Mouse (Mus musculus): ENCODE data around the gene Kmt2b. TPM values are rescaled to one million over a fixed set of nuclear protein-coding genes. Genes with fewer than 3 reads are reported as not detected.
A peak's percentile ranks its signal among the peaks of the same experiment; 100 is the strongest.

The Kmt2b gene
- polyA plus RNA-seq, 1 experiment from 2014 or later: 15.6 TPM

GRCm38 (mm10) chr7:30584339-30584738 is 4.2 kb downstream of the Kmt2b start:
- peaks cover 51% of the 10 kb centered on the region for H3K36me3 ChIP-seq (ENCODE audit: control insufficient read depth, insufficient read depth)
- no peak for ATAC-seq
- H3K4me3 ChIP-seq (replicated peaks; ENCODE audit: low read length): no peak overlapping the region
- no peaks in the 10 kb centered on the region for H3K27me3 ChIP-seq (replicated peaks; ENCODE audit: control insufficient read depth, insufficient read depth, low read length)
- H3K4me1 ChIP-seq (replicated peaks; ENCODE audit: control insufficient read depth, insufficient read depth, low read length): peaks cover 17% of the 10 kb centered on the region
- 93% methylated on average over 10 of the region's 10 CpGs for WGBS
- H3K27ac ChIP-seq (ENCODE audit: low read length): no peak overlapping the region
- no peaks in the 10 kb centered on the region for H3K9me3 ChIP-seq (ENCODE audit: control insufficient read depth, low read length)
- no peak overlapping the region for H3K4me2 ChIP-seq (ENCODE audit: low read length)
- no peak overlapping the region for H3K9ac ChIP-seq (replicated peaks; ENCODE audit: low read depth, low read length)

- no peaks in the 10 kb centered on the region for H3K27me3 ChIP-seq (replicated peaks; ENCODE audit: control insufficient read depth, insufficient read depth, low read length)
- peaks cover 78% of the 10 kb centered on the region for H3K36me3 ChIP-seq (ENCODE audit: control insufficient read depth, insufficient read depth)
- no peak overlapping the region for H3K27ac ChIP-seq (ENCODE audit: low read length)
- H3K4me3 ChIP-seq (replicated peaks; ENCODE audit: low read length): no peak overlapping the region
- no peak for ATAC-seq
- H3K4me1 ChIP-seq (replicated peaks; ENCODE audit: control insufficient read depth, insufficient read depth, low read length): peaks cover 4% of the 10 kb centered on the region
- no peak overlapping the region for H3K9ac ChIP-seq (replicated peaks; ENCODE audit: low read depth, low read length)
- 96% methylated on average over 16 of the region's 16 CpGs for WGBS
- no peaks in the 10 kb centered on the region for H3K9me3 ChIP-seq (ENCODE audit: control insufficient read depth, low read length)
- no peak overlapping the region for H3K4me2 ChIP-seq (ENCODE audit: low read length)
Observed at GRCm38 (mm10) chr7:30581547-30581946, 7.0 kb downstream of the Kmt2b start.

- Histone ChIP-seq H3K9ac (replicated peaks; ENCODE audit: low read depth, low read length) (no peak overlapping the region), H3K4me2 (ENCODE audit: low read length) (no peak overlapping the region), H3K4me1 (replicated peaks; ENCODE audit: control insufficient read depth, insufficient read depth, low read length) (no peaks in the 10 kb centered on the region), H3K27me3 (replicated peaks; ENCODE audit: control insufficient read depth, insufficient read depth, low read length) (no peaks in the 10 kb centered on the region), H3K4me3 (replicated peaks; ENCODE audit: low read length) (no peak overlapping the region), H3K9me3 (ENCODE audit: control insufficient read depth, low read length) (no peaks in the 10 kb centered on the region), H3K36me3 (ENCODE audit: control insufficient read depth, insufficient read depth) (peaks cover 88% of the 10 kb centered on the region), H3K27ac (ENCODE audit: low read length) (no peak overlapping the region)
- 90% methylated on average over 8 of the region's 8 CpGs for WGBS
- no peak; the same call in 1 of the 2 replicates for ATAC-seq
Observed at GRCm38 (mm10) chr7:30579950-30580349, 8.6 kb downstream of the Kmt2b start.

GRCm38 (mm10) chr7:30572969-30573368 is 15.6 kb downstream of the Kmt2b start:
- H3K4me3 ChIP-seq (replicated peaks; ENCODE audit: low read length): no peak overlapping the region
- no peak overlapping the region for H3K27ac ChIP-seq (ENCODE audit: low read length)
- H3K4me2 ChIP-seq (ENCODE audit: low read length): no peak overlapping the region
- no peak for ATAC-seq
- H3K27me3 ChIP-seq (replicated peaks; ENCODE audit: control insufficient read depth, insufficient read depth, low read length): no peaks in the 10 kb centered on the region
- H3K9me3 ChIP-seq (ENCODE audit: control insufficient read depth, low read length): no peaks in the 10 kb centered on the region
- no peaks in the 10 kb centered on the region for H3K4me1 ChIP-seq (replicated peaks; ENCODE audit: control insufficient read depth, insufficient read depth, low read length)
- no peak overlapping the region for H3K9ac ChIP-seq (replicated peaks; ENCODE audit: low read depth, low read length)
- 63% methylated on average over 2 of the region's 2 CpGs for WGBS
- H3K36me3 ChIP-seq (ENCODE audit: control insufficient read depth, insufficient read depth): peaks cover 74% of the 10 kb centered on the region

GRCm38 (mm10) chr7:30572389-30572788 is 16.1 kb downstream of the Kmt2b start:
- H3K4me3 ChIP-seq (replicated peaks; ENCODE audit: low read length): no peak overlapping the region
- H3K27me3 ChIP-seq (replicated peaks; ENCODE audit: control insufficient read depth, insufficient read depth, low read length): no peaks in the 10 kb centered on the region
- no peaks in the 10 kb centered on the region for H3K9me3 ChIP-seq (ENCODE audit: control insufficient read depth, low read length)
- H3K36me3 ChIP-seq (ENCODE audit: control insufficient read depth, insufficient read depth): peaks cover 69% of the 10 kb centered on the region
- ATAC-seq: no peak
- 87% methylated on average over 5 of the region's 5 CpGs for WGBS
- no peaks in the 10 kb centered on the region for H3K4me1 ChIP-seq (replicated peaks; ENCODE audit: control insufficient read depth, insufficient read depth, low read length)
- H3K27ac ChIP-seq (ENCODE audit: low read length): no peak overlapping the region
- H3K4me2 ChIP-seq (ENCODE audit: low read length): no peak overlapping the region
- no peak overlapping the region for H3K9ac ChIP-seq (replicated peaks; ENCODE audit: low read depth, low read length)

GRCm38 (mm10) chr7:30567555-30567954 is 21.0 kb downstream of the Kmt2b start:
- no peak overlapping the region for H3K4me3 ChIP-seq (replicated peaks; ENCODE audit: low read length)
- no peaks in the 10 kb centered on the region for H3K27me3 ChIP-seq (replicated peaks; ENCODE audit: control insufficient read depth, insufficient read depth, low read length)
- no peak for ATAC-seq
- H3K9ac ChIP-seq (replicated peaks; ENCODE audit: low read depth, low read length): no peak overlapping the region
- WGBS: 92% methylated on average over 11 of the region's 11 CpGs
- H3K9me3 ChIP-seq (ENCODE audit: control insufficient read depth, low read length): no peaks in the 10 kb centered on the region
- peaks cover 11% of the 10 kb centered on the region for H3K4me1 ChIP-seq (replicated peaks; ENCODE audit: control insufficient read depth, insufficient read depth, low read length)
- H3K4me2 ChIP-seq (ENCODE audit: low read length): no peak overlapping the region
- no peak overlapping the region for H3K27ac ChIP-seq (ENCODE audit: low read length)
- peaks cover 24% of the 10 kb centered on the region for H3K36me3 ChIP-seq (ENCODE audit: control insufficient read depth, insufficient read depth)

GRCm38 (mm10) chr7:30566033-30566432 is 22.5 kb downstream of the Kmt2b start:
- Histone ChIP-seq H3K4me3 (replicated peaks; ENCODE audit: low read length) (no peak overlapping the region), H3K27ac (ENCODE audit: low read length) (no peak overlapping the region), H3K9ac (replicated peaks; ENCODE audit: low read depth, low read length) (no peak overlapping the region), H3K4me1 (replicated peaks; ENCODE audit: control insufficient read depth, insufficient read depth, low read length) (peaks cover 16% of the 10 kb centered on the region), H3K36me3 (ENCODE audit: control insufficient read depth, insufficient read depth) (peaks cover 22% of the 10 kb centered on the region), H3K4me2 (ENCODE audit: low read length) (no peak overlapping the region), H3K9me3 (ENCODE audit: control insufficient read depth, low read length) (no peaks in the 10 kb centered on the region), H3K27me3 (replicated peaks; ENCODE audit: control insufficient read depth, insufficient read depth, low read length) (no peaks in the 10 kb centered on the region)
- ATAC-seq: no peak
- WGBS: 92% methylated on average over 9 of the region's 9 CpGs

- Histone ChIP-seq H3K27ac (ENCODE audit: low read length) (no peak within 1 kb of the TSS), H3K4me1 (replicated peaks; ENCODE audit: control insufficient read depth, insufficient read depth, low read length) (peaks cover 16% of the 10 kb centered on the region), H3K9me3 (ENCODE audit: control insufficient read depth, low read length) (no peaks in the 10 kb centered on the region), H3K4me2 (ENCODE audit: low read length) (no peak within 1 kb of the TSS), H3K36me3 (ENCODE audit: control insufficient read depth, insufficient read depth) (peaks cover 16% of the 10 kb centered on the region), H3K27me3 (replicated peaks; ENCODE audit: control insufficient read depth, insufficient read depth, low read length) (no peaks in the 10 kb centered on the region), H3K4me3 (replicated peaks; ENCODE audit: low read length) (no peak within 1 kb of the TSS), H3K9ac (replicated peaks; ENCODE audit: low read depth, low read length) (no peak within 1 kb of the TSS)
- whole genome bisulfite sequencing: 97% methylated on average over 12 of the region's 12 CpGs
- ATAC-seq: no peak
Observed at GRCm38 (mm10) chr7:30564970-30565571, 23.5 kb downstream of the Kmt2b start, which contains the start of gene Igflr1. Gene Igflr1, plus strand, starts transcription at chr7:30565427.

- peaks cover 21% of the 10 kb centered on the region for H3K4me1 ChIP-seq (replicated peaks; ENCODE audit: control insufficient read depth, insufficient read depth, low read length)
- ATAC-seq: no peak
- H3K27ac ChIP-seq (ENCODE audit: low read length): peak overlapping the region; percentile 92
- H3K4me3 ChIP-seq (replicated peaks; ENCODE audit: low read length): peak overlapping the region; percentile 86
- peak overlapping the region; percentile 83 for H3K9ac ChIP-seq (replicated peaks; ENCODE audit: low read depth, low read length)
- H3K9me3 ChIP-seq (ENCODE audit: control insufficient read depth, low read length): no peaks in the 10 kb centered on the region
- no peaks in the 10 kb centered on the region for H3K27me3 ChIP-seq (replicated peaks; ENCODE audit: control insufficient read depth, insufficient read depth, low read length)
- H3K4me2 ChIP-seq (ENCODE audit: low read length): peak overlapping the region; percentile 71
- WGBS: 24% methylated on average over 6 of the region's 6 CpGs
- peaks cover 4% of the 10 kb centered on the region for H3K36me3 ChIP-seq (ENCODE audit: control insufficient read depth, insufficient read depth)
Observed at GRCm38 (mm10) chr7:30563906-30564280, 24.6 kb downstream of the Kmt2b start.
